Mouse (Mus musculus): ENCODE measurements around the gene Lbhd2. TPM values are rescaled to one million over a fixed set of nuclear protein-coding genes. Genes with fewer than 3 reads are reported as not detected.

Gene Lbhd2
- polyA plus RNA-seq, 1 experiment from 2014 or later: not detected

- WGBS: 71% methylated on average over 12 of the region's 12 CpGs
- peak overlapping the region; percentile 97 for H3K4me3 ChIP-seq (ENCODE audit: low read depth, low read length)
- no peaks in the 10 kb centered on the region for H3K9me3 ChIP-seq (ENCODE audit: control insufficient read depth, low read length)
- DNase-seq (ENCODE audit: low spot score): no peak
- peaks cover 10% of the 10 kb centered on the region; the same call in 1 of the 2 replicates for H3K4me1 ChIP-seq (ENCODE audit: control insufficient read depth, insufficient read depth, low read length)
- H3K27me3 ChIP-seq (ENCODE audit: control insufficient read depth, insufficient read depth, low read length): no peaks in the 10 kb centered on the region
- H3K36me3 ChIP-seq (ENCODE audit: control insufficient read depth, insufficient read depth, low read length): no peaks in the 10 kb centered on the region
- H3K27ac ChIP-seq (ENCODE audit: low read depth, low read length): no peak overlapping the region
- no peak overlapping the region for H3K9ac ChIP-seq (ENCODE audit: low read length)
- ATAC-seq (ENCODE audit: insufficient read depth, low FRiP score, low TSS enrichment): no peak
- peak overlapping the region; percentile 90 for H3K4me2 ChIP-seq (ENCODE audit: low read depth)
Measured at GRCm38 (mm10) chr12:111375559-111375958, 31.1 kb upstream of the Lbhd2 start.

GRCm38 (mm10) chr12:111376053-111376452 is 30.6 kb upstream of the Lbhd2 start:
- Histone ChIP-seq H3K9me3 (ENCODE audit: control insufficient read depth, low read length) (no peaks in the 10 kb centered on the region), H3K4me1 (ENCODE audit: control insufficient read depth, insufficient read depth, low read length) (peaks cover 10% of the 10 kb centered on the region; the same call in 1 of the 2 replicates), H3K9ac (ENCODE audit: low read length) (peak overlapping the region; percentile 89), H3K27ac (ENCODE audit: low read depth, low read length) (no peak overlapping the region), H3K27me3 (ENCODE audit: control insufficient read depth, insufficient read depth, low read length) (no peaks in the 10 kb centered on the region), H3K4me3 (ENCODE audit: low read depth, low read length) (peak overlapping the region; percentile 97), H3K36me3 (ENCODE audit: control insufficient read depth, insufficient read depth, low read length) (no peaks in the 10 kb centered on the region), H3K4me2 (ENCODE audit: low read depth) (peak overlapping the region; percentile 90)
- DNase-seq (ENCODE audit: low spot score) (no peak), ATAC-seq (ENCODE audit: insufficient read depth, low FRiP score, low TSS enrichment) (no peak)
- WGBS: 52% methylated on average over 6 of the region's 6 CpGs

- under 1% methylated on average over 43 of the region's 49 CpGs for WGBS
- Histone ChIP-seq H3K27ac (ENCODE audit: low read depth, low read length) (peak overlapping the region; percentile 86), H3K9me3 (ENCODE audit: control insufficient read depth, low read length) (no peaks in the 10 kb centered on the region), H3K4me2 (ENCODE audit: low read depth) (peak overlapping the region; percentile 90), H3K27me3 (ENCODE audit: control insufficient read depth, insufficient read depth, low read length) (no peaks in the 10 kb centered on the region), H3K36me3 (ENCODE audit: control insufficient read depth, insufficient read depth, low read length) (no peaks in the 10 kb centered on the region), H3K9ac (ENCODE audit: low read length) (peak overlapping the region; percentile 89), H3K4me3 (ENCODE audit: low read depth, low read length) (peak overlapping the region; percentile 97), H3K4me1 (ENCODE audit: control insufficient read depth, insufficient read depth, low read length) (peaks cover 10% of the 10 kb centered on the region; the same call in 1 of the 2 replicates)
- ATAC-seq (ENCODE audit: insufficient read depth, low FRiP score, low TSS enrichment) (peak; percentile 21), DNase-seq (ENCODE audit: low spot score) (peak; percentile 48)
Measured at GRCm38 (mm10) chr12:111376826-111377331, 29.7 kb upstream of the Lbhd2 start.

GRCm38 (mm10) chr12:111377376-111377973 is 29.1 kb upstream of the Lbhd2 start, which contains the start of gene Cdc42bpb:
Gene Cdc42bpb (minus strand): TSS chr12:111377718.
- peak; percentile 95 for ATAC-seq (ENCODE audit: insufficient read depth, low FRiP score, low TSS enrichment)
- H3K4me1 ChIP-seq (ENCODE audit: control insufficient read depth, insufficient read depth, low read length): peaks cover 10% of the 10 kb centered on the region; the same call in 1 of the 2 replicates
- peak; percentile 97 for DNase-seq (ENCODE audit: low spot score)
- peak within 1 kb of the TSS; percentile 97 for H3K4me3 ChIP-seq (ENCODE audit: low read depth, low read length)
- no peaks in the 10 kb centered on the region for H3K9me3 ChIP-seq (ENCODE audit: control insufficient read depth, low read length)
- H3K9ac ChIP-seq (ENCODE audit: low read length): peak within 1 kb of the TSS; percentile 89
- WGBS: under 1% methylated on average over 82 of the region's 94 CpGs
- H3K4me2 ChIP-seq (ENCODE audit: low read depth): peak within 1 kb of the TSS; percentile 90
- H3K27ac ChIP-seq (ENCODE audit: low read depth, low read length): peak within 1 kb of the TSS; percentile 86
- H3K36me3 ChIP-seq (ENCODE audit: control insufficient read depth, insufficient read depth, low read length): no peaks in the 10 kb centered on the region
- no peaks in the 10 kb centered on the region for H3K27me3 ChIP-seq (ENCODE audit: control insufficient read depth, insufficient read depth, low read length)

GRCm38 (mm10) chr12:111377986-111378490 is 28.6 kb upstream of the Lbhd2 start:
- under 1% methylated on average over 32 of the region's 32 CpGs for WGBS
- H3K9ac ChIP-seq (ENCODE audit: low read length): peak overlapping the region; percentile 89
- DNase-seq (ENCODE audit: low spot score) (peak; percentile 68), ATAC-seq (ENCODE audit: insufficient read depth, low FRiP score, low TSS enrichment) (peak; percentile 79)
- H3K36me3 ChIP-seq (ENCODE audit: control insufficient read depth, insufficient read depth, low read length): no peaks in the 10 kb centered on the region
- peaks cover 10% of the 10 kb centered on the region; the same call in 1 of the 2 replicates for H3K4me1 ChIP-seq (ENCODE audit: control insufficient read depth, insufficient read depth, low read length)
- H3K4me2 ChIP-seq (ENCODE audit: low read depth): peak overlapping the region; percentile 90
- H3K27me3 ChIP-seq (ENCODE audit: control insufficient read depth, insufficient read depth, low read length): no peaks in the 10 kb centered on the region
- no peaks in the 10 kb centered on the region for H3K9me3 ChIP-seq (ENCODE audit: control insufficient read depth, low read length)
- H3K27ac ChIP-seq (ENCODE audit: low read depth, low read length): peak overlapping the region; percentile 86
- H3K4me3 ChIP-seq (ENCODE audit: low read depth, low read length): peak overlapping the region; percentile 97

- Histone ChIP-seq H3K9me3 (ENCODE audit: control insufficient read depth, low read length) (no peaks in the 10 kb centered on the region), H3K27me3 (ENCODE audit: control insufficient read depth, insufficient read depth, low read length) (no peaks in the 10 kb centered on the region), H3K9ac (ENCODE audit: low read length) (peak overlapping the region; percentile 89), H3K36me3 (ENCODE audit: control insufficient read depth, insufficient read depth, low read length) (no peaks in the 10 kb centered on the region), H3K4me1 (ENCODE audit: control insufficient read depth, insufficient read depth, low read length) (peaks cover 10% of the 10 kb centered on the region; the same call in 1 of the 2 replicates), H3K27ac (ENCODE audit: low read depth, low read length) (no peak overlapping the region), H3K4me2 (ENCODE audit: low read depth) (peak overlapping the region; percentile 90), H3K4me3 (ENCODE audit: low read depth, low read length) (peak overlapping the region; percentile 97)
- no peak for ATAC-seq (ENCODE audit: insufficient read depth, low FRiP score, low TSS enrichment)
- DNase-seq (ENCODE audit: low spot score): no peak
- WGBS: 74% methylated on average over 12 of the region's 12 CpGs
Measured at GRCm38 (mm10) chr12:111378812-111379211, 27.8 kb upstream of the Lbhd2 start.

GRCm38 (mm10) chr12:111385883-111386641 is 20.5 kb upstream of the Lbhd2 start:
- no peak overlapping the region for H3K4me2 ChIP-seq (ENCODE audit: low read depth)
- H3K4me3 ChIP-seq (ENCODE audit: low read depth, low read length): no peak overlapping the region
- H3K9me3 ChIP-seq (ENCODE audit: control insufficient read depth, low read length): no peaks in the 10 kb centered on the region
- DNase-seq (ENCODE audit: low spot score) (no peak), ATAC-seq (ENCODE audit: insufficient read depth, low FRiP score, low TSS enrichment) (no peak)
- no peaks in the 10 kb centered on the region for H3K4me1 ChIP-seq (ENCODE audit: control insufficient read depth, insufficient read depth, low read length)
- no peak overlapping the region for H3K27ac ChIP-seq (ENCODE audit: low read depth, low read length)
- 92% methylated on average over 13 of the region's 13 CpGs for WGBS
- no peaks in the 10 kb centered on the region for H3K27me3 ChIP-seq (ENCODE audit: control insufficient read depth, insufficient read depth, low read length)
- H3K9ac ChIP-seq (ENCODE audit: low read length): no peak overlapping the region
- H3K36me3 ChIP-seq (ENCODE audit: control insufficient read depth, insufficient read depth, low read length): no peaks in the 10 kb centered on the region

GRCm38 (mm10) chr12:111386642-111387120 is 19.9 kb upstream of the Lbhd2 start:
- 70% methylated on average over 8 of the region's 8 CpGs for WGBS
- Histone ChIP-seq H3K9me3 (ENCODE audit: control insufficient read depth, low read length) (no peaks in the 10 kb centered on the region), H3K27ac (ENCODE audit: low read depth, low read length) (no peak overlapping the region), H3K4me1 (ENCODE audit: control insufficient read depth, insufficient read depth, low read length) (no peaks in the 10 kb centered on the region), H3K27me3 (ENCODE audit: control insufficient read depth, insufficient read depth, low read length) (no peaks in the 10 kb centered on the region), H3K4me3 (ENCODE audit: low read depth, low read length) (no peak overlapping the region), H3K36me3 (ENCODE audit: control insufficient read depth, insufficient read depth, low read length) (no peaks in the 10 kb centered on the region), H3K9ac (ENCODE audit: low read length) (no peak overlapping the region), H3K4me2 (ENCODE audit: low read depth) (no peak overlapping the region)
- ATAC-seq (ENCODE audit: insufficient read depth, low FRiP score, low TSS enrichment): no peak
- no peak for DNase-seq (ENCODE audit: low spot score)

All from neural tube, embryonic 11.5 days (tissue).